Mouse (Mus musculus) naive thymus-derived CD4-positive, alpha-beta T cell, adult 2 months (primary cell): Measurements from ENCODE around the gene Terb2.

Experiments used
- DNase-seq: peaks from one replicate; pipeline ENCODE4 v3.0.0-alpha.2; 2011; ENCODE audit warnings: low read depth

The Terb2 gene

DNA sequence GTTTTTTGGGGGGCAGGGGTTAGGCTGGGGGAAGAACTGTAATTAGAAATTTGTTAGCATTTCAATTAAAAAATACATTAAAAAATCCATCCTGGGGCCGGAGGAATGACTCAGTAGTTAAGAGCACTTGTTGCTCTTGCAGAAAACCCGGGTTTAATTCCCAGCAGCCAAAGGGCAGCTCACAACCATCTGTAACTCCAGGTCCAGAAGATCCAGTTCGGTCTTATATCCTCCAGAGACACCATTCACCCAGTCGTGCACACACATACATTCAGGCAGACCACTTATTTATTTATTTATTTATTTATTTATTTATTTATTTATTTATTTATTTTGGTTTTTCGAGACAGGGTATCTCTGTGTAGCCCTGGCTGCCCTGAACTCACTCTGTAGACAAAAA is 47.3 kb downstream of the Terb2 start:
- no peak for DNase-seq

DNA sequence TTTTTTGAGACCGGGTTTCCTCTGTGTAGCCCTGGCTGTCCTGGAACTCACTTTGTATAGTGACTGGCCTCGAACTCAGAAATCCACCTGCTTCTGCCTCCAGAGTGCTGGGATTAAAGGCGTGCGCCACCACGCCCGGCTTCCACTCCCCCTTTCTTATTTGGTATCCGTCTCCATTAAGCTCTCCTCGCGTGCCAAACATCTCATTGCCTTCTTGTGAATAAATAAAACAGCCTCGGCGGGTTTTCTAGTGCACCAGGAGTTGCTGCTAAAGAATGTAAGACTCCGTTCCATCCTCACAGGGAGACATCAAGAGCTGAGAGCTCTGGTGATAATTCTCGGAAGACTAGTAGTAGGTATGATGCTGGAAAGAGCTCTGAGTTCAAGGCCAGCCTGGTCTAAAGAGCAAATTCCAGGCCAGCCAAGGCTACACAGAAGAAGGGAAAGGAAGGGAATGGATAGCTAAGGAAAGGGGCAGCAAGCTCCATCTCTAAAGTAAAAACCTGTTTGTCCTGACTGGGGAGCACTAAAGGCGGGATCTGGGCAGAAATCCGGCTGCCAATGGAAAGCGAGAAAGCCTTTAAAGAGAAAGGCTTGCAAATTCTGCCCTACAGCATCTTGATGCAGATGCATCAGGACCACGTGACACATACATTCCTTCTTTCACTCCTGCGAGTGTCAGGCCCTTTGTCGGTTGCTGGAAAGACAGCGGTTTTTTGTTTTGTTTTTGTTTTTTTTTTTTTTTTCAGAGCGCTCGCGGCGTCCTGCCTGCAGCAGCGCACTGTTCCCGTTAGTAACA is 47.9 kb downstream of the Terb2 start:
- no peak for DNase-seq

GRCm38 (mm10) chr2:122234611-122235288 is 48.7 kb downstream of the Terb2 start, which contains the start of gene Sord:
Gene Sord, plus strand, starts transcription at chr2:122234749.
- DNase-seq = peak; percentile 85

DNA sequence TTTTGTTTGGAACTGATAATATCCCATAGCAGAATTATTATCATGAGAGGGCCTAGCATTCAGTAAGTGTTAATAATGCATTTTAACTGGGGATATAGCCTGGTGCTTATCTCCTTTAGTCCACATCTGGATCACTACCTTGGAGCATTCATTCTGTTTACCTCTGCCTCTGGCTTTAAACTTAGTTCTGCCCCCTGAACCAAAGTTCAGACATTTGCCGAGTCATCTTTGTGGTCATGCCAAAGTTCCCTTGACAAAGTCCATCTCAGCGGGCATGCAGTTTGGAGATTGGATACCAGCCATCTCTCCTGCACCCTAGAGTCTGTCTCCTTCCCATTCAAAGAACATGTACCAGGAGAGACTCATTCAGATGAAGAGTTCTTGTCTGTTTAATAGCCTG is 49.4 kb downstream of the Terb2 start:
- DNase-seq = no peak

GRCm38 (mm10) chr2:122236321-122236720 is 50.2 kb downstream of the Terb2 start:
- DNase-seq = no peak

GRCm38 (mm10) chr2:122237891-122238470 is 51.9 kb downstream of the Terb2 start:
- DNase-seq = no peak

- no peak for DNase-seq
These were observed 54.7 kb downstream of the Terb2 start for GRCm38 (mm10) chr2:122240735-122241134.

GRCm38 (mm10) chr2:122241226-122241625 is 55.2 kb downstream of the Terb2 start:
- no peak for DNase-seq

- no peak for DNase-seq
These were observed 55.9 kb downstream of the Terb2 start for GRCm38 (mm10) chr2:122241935-122242334.

- peak; percentile 83 for DNase-seq
These were observed 57.6 kb downstream of the Terb2 start for GRCm38 (mm10) chr2:122243671-122244131.

DNA sequence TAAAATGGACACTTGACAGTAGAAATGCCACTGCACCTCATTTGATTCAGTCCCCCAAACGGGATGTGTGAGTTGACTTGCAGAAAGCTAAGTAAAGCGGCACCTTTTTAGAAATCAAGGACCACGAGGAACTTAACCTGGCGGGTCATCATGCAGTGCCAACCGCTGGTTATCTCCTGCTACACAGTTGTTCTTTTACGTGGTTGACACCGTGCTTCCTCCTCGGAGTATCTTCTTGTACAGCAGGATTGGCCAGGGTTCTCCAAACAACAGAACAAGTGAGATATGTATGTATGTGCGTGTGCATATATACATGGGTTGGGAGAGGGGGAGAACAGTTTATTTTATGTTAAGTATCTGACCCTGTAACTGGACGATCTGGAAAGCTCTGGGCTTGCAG is 61.7 kb downstream of the Terb2 start:
- DNase-seq = no peak

DNA sequence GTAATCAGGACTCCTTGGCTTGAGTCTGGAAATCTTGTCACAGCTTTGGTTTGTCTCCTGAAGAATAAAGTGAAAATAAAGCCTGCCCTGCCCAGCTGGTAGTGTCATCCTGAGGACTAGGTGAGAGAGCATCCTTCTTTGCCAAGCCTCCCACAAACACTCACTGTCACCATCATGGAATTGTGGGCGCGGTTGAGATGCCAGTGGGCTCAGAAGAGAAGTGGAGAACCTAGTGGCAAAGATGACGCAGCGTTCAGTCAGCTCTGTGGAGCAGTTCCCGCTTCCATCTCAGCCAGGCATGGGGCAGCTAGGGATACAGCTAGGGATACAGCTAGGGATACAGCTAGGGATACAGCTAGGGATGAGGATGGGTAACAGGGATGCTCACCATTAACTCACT is 69.9 kb downstream of the Terb2 start:
- DNase-seq = no peak
